Mouse (Mus musculus) layer of hippocampus, postnatal 25 days (tissue): ENCODE measurements around the gene Pip4p1. TPM values are rescaled to one million over a fixed set of nuclear protein-coding genes. Genes with fewer than 3 reads are reported as not detected.
"Not testable (repeated sequence)": the region's sequence is repeated elsewhere in the genome, so short reads cannot be mapped to it uniquely, and the experiment has no call there.

Source experiments
- DNase-seq, 2 experiments: peaks; one replicate each; pipeline ENCODE4 v3.0.0; 2022; ENCODE audit warnings: mixed read lengths in 2 of 2, low spot score in 1 of 2; ENCODE audit errors: extremely low spot score in 1 of 2
- total RNA-seq, 2 experiments: library from RNA; stranded (reverse); gene quantifications; 2 replicates each; pipeline ENCODE4 v1.2.3; 2021

The Pip4p1 gene
- 10 to 100 TPM; 85.3 to 88.8 TPM for total RNA-seq

DNA sequence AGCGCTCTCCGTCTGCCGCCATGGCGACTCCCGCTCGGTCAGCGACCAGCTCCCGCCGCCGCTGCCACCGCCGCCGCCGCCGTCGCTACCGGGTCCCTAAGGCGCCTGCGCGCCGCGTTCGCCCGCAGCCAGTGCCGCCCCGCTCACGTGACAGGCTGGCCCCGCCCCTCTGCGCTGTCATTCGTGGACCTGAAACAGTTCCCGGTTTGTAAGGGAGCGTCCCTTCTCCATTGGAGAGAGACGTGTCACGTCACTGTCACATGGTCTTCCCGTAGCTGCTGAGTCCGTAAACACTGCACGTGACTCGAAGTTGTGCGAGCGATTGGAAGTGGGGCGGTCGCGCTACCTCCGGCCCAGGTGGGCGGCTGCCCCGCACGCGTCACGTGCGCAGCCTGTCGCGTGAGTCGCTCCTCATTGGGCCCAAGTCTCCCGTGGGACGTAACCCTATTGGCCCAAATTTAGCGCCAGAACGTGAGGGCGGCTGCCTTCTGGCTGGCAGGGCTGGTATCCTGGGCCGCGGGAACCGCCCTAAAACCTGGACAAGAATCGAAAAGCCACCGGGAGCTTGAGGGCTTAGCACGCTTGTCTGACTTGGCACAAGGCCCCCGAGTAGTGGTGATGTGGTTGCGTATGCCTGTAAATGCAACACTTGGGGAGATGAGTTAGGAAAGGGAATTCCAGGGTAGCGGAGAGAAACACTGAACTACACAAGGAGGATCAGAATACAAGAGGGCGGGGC, at the start of gene Pip4p1, which contains the start of gene Pnp:
Gene Pip4p1, minus strand, starts transcription at position 103 of the 739 bp plus-strand sequence.
Gene Pnp, plus strand, starts transcription at position 329 of the 739 bp plus-strand sequence.
- DNase-seq = peak; percentile 94 to 96

DNA sequence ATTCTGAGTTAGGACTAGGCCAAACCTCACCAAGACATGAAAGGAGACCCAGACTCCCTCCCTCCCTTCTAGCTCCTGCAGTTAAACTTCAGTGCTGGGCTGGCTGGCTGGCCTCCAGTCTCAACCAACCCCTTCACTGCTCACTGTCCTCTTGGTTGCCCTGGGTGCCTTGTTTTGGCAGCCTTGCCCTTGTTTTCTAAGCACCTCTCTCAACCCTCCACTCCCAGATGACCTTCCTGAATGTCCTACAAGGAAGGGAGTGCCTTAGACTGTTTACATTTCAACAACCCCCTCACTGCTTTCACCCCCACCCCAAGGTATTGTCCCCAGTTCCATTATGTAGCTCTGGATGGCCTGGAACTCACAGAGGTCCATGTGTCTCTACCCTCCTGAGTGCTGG, 49.0 kb upstream of the Pip4p1 start:
- DNase-seq = no peak

DNA sequence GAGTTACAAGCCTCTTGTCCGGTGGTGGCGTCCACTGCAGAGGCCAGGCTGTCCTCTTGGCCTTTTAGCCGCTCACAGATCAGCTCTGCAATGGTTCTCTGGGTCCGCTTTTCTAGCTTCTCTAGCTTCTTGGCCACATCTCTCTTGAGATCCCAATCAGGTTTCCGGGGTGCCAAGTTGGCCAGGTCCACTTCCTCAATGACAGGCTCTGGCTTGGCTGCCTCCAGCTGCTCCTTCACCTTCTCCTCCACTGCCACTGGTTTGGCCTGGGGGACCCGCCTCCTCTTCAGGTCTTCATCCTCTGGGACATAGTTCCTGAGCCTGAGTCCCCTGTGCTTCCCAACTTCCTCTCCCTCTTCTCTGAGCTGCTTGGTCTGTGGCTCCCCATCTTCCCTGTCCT, 47.8 kb upstream of the Pip4p1 start:
- DNase-seq = not testable (repeated sequence)

- DNase-seq = no peak
These were observed 46.0 kb upstream of the Pip4p1 start for GRCm38 (mm10) chr14:50976674-50977073.

GRCm38 (mm10) chr14:50975001-50975400, 44.3 kb upstream of the Pip4p1 start:
- DNase-seq = no peak

DNA sequence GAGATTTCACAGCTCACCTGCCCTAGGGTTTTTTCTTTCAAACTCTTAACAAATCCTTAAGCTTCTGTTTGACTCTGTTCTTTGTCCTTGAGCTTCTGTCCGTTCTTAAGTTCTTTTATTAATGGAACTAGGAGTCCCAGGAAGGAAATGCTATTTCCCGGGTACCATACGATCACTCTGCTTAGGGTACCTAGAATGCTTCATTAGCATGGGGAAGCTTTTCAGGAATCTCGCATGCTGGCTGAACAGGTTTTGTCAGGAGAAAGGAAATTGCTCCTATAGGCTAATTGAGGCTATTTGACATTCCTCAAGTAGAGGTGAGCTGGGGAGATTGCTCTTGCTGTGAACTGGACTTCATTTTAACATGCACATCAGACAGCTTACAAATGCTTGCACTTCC, 43.0 kb upstream of the Pip4p1 start:
- DNase-seq = no peak

DNA sequence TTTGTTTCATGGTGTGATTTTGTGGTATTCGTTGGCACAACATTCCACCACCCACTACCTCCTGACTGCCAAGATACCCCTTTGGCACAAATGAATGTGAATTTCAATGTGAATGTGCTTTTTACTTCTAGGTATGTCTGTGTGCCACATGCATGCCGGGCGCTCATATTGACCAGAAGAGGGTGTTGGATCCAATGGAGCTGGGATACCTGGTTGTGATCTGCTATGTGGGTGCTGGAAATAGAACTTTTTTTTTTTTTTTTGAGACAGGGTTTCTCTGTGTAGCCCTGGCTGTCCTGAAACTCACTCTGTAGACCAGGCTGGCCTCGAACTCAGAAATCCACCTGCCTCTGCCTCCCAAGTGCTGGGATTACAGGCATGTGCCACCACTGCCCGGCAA, 42.4 kb upstream of the Pip4p1 start:
- not testable (repeated sequence) for DNase-seq

DNA sequence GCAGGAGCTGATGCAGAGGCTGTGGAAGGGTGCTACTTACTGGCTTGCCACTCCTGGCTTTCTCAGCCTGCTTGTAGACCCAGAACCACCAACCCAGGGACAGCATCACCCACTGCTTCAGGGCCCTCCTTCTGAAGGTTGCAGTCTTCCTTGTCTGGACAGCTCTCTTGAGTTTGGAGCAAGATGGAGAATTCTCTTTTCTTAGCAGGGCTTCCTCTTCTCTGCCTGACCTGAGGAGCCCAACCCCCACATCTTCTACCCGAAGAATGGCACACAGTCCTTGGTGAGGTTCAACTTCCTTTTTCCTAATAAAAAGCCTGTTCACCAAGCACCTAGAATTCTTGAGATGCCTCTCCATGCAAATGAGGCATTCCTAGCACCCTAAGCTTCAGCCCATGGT, 40.2 kb upstream of the Pip4p1 start:
- no peak for DNase-seq

- DNase-seq = no peak
These were observed 39.2 kb upstream of the Pip4p1 start for GRCm38 (mm10) chr14:50969558-50970544.

- no peak for DNase-seq
These were observed 38.4 kb upstream of the Pip4p1 start for GRCm38 (mm10) chr14:50969041-50969440.

DNA sequence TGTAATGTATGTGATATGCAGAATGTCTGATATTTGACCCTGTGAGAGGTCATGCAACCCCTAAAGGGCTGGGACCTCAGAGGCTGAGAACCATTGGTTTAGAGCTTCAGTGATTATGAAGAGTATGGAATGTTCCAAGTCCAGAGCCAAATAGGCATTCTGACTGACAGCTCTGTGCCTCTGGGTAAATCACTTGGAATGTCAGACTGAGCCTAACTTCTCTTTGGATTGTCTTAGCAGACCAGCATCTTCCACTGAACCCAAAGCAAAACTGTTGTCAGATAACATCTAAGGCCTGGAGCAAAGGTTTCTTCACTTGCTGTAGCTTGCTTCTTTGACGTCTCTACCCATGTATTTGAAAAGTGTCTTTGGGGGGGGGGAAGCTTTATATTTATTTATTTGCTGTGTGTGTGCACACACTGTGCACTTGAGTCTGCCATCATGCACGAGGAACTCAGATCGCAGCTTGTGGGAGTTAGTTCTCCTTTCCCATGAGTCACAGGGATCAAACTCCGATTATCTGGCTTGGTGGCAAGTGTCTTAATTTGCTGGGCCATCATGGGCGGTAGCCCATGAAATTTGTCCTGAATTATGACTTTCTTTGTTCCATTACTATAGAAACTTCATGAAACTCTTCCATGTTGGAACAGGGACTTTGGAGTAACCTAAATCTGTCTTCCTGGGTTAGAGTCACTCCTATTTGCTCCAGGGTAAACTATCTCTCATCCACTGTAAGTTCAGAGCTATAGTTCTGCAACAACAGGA, 37.7 kb upstream of the Pip4p1 start:
- DNase-seq = no peak

- not testable (repeated sequence) for DNase-seq
These were observed 27.8 kb upstream of the Pip4p1 start for GRCm38 (mm10) chr14:50958289-50958995.

DNA sequence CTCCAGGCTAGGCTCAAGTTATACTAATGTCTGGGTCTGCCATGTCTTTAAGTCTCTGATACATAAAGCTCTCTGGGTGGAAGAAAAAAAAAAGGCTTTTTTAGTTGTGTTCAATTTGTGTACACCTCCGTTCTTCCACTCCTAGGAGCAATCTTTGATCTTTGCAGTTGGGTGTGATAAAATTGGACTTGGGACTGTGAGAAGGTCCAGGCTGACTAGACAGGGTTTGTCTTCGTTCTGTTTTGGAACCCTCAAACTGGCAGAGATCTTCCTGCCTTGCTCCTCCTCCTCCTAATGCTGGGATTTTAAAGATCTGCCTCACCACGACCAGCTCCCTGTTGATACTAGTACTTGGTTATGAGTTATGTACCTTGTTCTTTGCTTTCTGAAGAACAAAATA, 26.5 kb upstream of the Pip4p1 start:
- not testable (repeated sequence) for DNase-seq

- DNase-seq = not testable (repeated sequence)
These were observed 26.1 kb upstream of the Pip4p1 start for GRCm38 (mm10) chr14:50956724-50957123.

DNA sequence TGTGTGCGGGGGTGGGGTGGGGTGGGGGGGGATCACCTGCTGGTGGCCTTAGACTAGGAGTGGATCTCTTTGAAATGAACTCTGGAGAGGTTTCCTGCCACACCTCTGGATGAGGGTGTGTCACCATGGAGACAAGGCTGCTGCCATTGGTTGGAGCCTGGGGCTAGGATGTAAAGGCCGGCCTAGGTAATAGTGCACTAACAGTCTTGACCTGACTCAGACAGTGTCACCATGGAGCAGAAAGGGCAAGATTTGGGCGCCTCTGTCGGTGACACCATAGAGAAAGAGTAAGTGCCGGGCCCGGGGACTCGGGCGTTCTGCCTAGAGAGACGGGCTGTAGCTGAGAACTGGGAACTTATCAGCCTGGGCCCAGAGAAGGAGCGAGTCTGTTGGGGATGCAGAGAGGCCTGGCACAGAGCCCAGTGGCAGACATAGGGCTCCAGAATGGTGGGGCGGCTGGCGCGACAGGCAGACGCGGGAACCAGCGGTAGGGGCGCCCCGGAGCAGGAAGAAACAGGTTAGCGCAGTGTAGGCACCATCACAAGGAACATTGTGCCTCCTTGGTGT, 25.4 kb upstream of the Pip4p1 start, which contains the start of gene Pnp2:
Gene Pnp2, plus strand, starts transcription at position 51 of the 567 bp plus-strand sequence.
- DNase-seq = peak in 1 of 2 experiments; percentile 23

GRCm38 (mm10) chr14:50955487-50955886, 24.8 kb upstream of the Pip4p1 start:
- DNase-seq = no peak

GRCm38 (mm10) chr14:50945526-50945925, 14.9 kb upstream of the Pip4p1 start:
- DNase-seq = not testable (repeated sequence)

DNA sequence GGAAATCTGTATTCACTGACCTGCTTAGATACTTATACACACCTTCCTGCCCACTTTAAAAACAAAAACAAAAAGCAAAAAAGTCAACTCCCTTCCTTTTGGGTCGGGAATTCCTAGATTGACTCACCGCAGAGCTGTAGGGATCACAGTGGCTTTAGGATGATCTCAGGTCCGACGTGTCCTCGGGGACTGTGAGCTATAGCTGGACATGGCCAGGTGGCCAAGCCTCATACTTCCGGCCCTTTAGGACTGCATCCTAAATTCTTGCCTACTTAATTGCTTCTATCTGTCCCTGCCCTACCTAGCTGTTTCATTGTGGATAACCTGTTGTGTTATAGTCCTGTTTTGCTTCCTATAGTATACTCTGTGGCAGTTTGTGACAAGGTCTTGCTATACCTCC, 14.4 kb upstream of the Pip4p1 start:
- DNase-seq = not testable (repeated sequence)

GRCm38 (mm10) chr14:50944668-50945033, 14.0 kb upstream of the Pip4p1 start:
- not testable (repeated sequence) for DNase-seq
